Mouse (Mus musculus) CH12.LX (cell line): ENCODE measurements around the gene Bcas3. TPM values are rescaled to one million over a fixed set of nuclear protein-coding genes. Genes with fewer than 3 reads are reported as not detected.

Experiments used
- DNase-seq: peaks from one replicate; pipeline ENCODE4 v3.0.0-alpha.2; 2013; ENCODE audit errors: extremely low read depth
- H3K27ac ChIP-seq: 2 replicates; pipeline ENCODE4 v1.5.1; 2012; ENCODE audit warnings: low read depth, mild to moderate bottlenecking, control low read depth, moderate library complexity; ENCODE audit not compliant: insufficient read depth
- H3K27me3 ChIP-seq: replicated peaks from 2 replicates; pipeline ENCODE3; 2012; ENCODE audit warnings: inconsistent platforms
- H3K36me3 ChIP-seq, 2 experiments: replicated peaks in 1 of 2; 2 replicates each; pipeline versions ENCODE3 to v1.6.1; 2012; ENCODE audit warnings: inconsistent platforms in 1 of 2, low read length in 1 of 2, mild to moderate bottlenecking in 1 of 2, mixed read lengths in 1 of 2, moderate library complexity in 1 of 2; ENCODE audit not compliant: control insufficient read depth in 1 of 2, insufficient read depth in 1 of 2
- H3K4me1 ChIP-seq, 2 experiments: 2 replicates each; pipeline ENCODE4 v1.6.1; 2012; ENCODE audit warnings: inconsistent platforms in 1 of 2, moderate library complexity in 1 of 2; ENCODE audit not compliant: insufficient read depth in 2 of 2, control insufficient read depth in 1 of 2
- H3K4me2 ChIP-seq: 2 replicates; pipeline ENCODE4 v1.6.1; 2012; ENCODE audit warnings: low read depth, mild to moderate bottlenecking, control low read depth; ENCODE audit not compliant: poor library complexity, insufficient read depth, severe bottlenecking
- H3K4me3 ChIP-seq, 3 experiments: fragments of 150-350 bp in 1 of 3; sonication (generic) in 1 of 3; replicated peaks in 1 of 3; 2 replicates each; pipeline versions ENCODE3 to v1.5.1; 2011 to 2012; ENCODE audit warnings: low read depth in 2 of 3, low read length in 2 of 3, mild to moderate bottlenecking in 2 of 3, moderate library complexity in 2 of 3, control low read depth in 1 of 3, improper control_type of control experiment in 1 of 3, inconsistent platforms in 1 of 3, mixed read lengths in 1 of 3; ENCODE audit not compliant: poor library complexity in 1 of 3
- H3K79me2 ChIP-seq: replicated peaks from 2 replicates; pipeline ENCODE4 v1.6.1; 2012; ENCODE audit warnings: mild to moderate bottlenecking, moderate library complexity; ENCODE audit not compliant: control insufficient read depth, poor library complexity, insufficient read depth, severe bottlenecking; ENCODE audit errors: extremely low read depth
- H3K9ac ChIP-seq: 2 replicates; pipeline ENCODE4 v1.6.1; 2012; ENCODE audit warnings: low read depth, mild to moderate bottlenecking, control low read depth, moderate library complexity; ENCODE audit not compliant: insufficient read depth
- H3K9me3 ChIP-seq: replicated peaks from 2 replicates; pipeline ENCODE3; 2012; ENCODE audit warnings: low read length, inconsistent platforms, mixed read lengths
- BHLHE40 ChIP-seq: IDR thresholded peaks from 2 replicates; pipeline ENCODE4 v1.6.1; 2011; ENCODE audit warnings: mild to moderate bottlenecking, low read depth, low read length, improper control_type of control experiment
- CHD1 ChIP-seq: IDR thresholded peaks from 2 replicates; pipeline ENCODE4 v1.6.1; 2012; ENCODE audit warnings: low read depth, low read length, improper control_type of control experiment, inconsistent platforms
- CHD2 ChIP-seq: IDR thresholded peaks from 2 replicates; pipeline ENCODE4 v1.6.1; 2011; ENCODE audit warnings: low read length, improper control_type of control experiment
- CTCF ChIP-seq, 2 experiments: IDR thresholded peaks in 1 of 2; conservative IDR thresholded peaks in 1 of 2; 2 replicates each; pipeline ENCODE4 v1.5.1; 2011 to 2012; ENCODE audit warnings: low read depth in 2 of 2, low read length in 2 of 2, improper control_type of control experiment in 1 of 2, inconsistent platforms in 1 of 2, mild to moderate bottlenecking in 1 of 2, moderate library complexity in 1 of 2
- E2F4 ChIP-seq: IDR thresholded peaks from 2 replicates; pipeline ENCODE4 v1.6.1; 2011; ENCODE audit warnings: low read depth, low read length, improper control_type of control experiment; ENCODE audit not compliant: insufficient replicate concordance
- ELF1 ChIP-seq: IDR thresholded peaks from 2 replicates; pipeline ENCODE4 v1.6.1; 2014; ENCODE audit warnings: low read depth, mild to moderate bottlenecking, inconsistent platforms, low read length, improper control_type of control experiment
- EP300 ChIP-seq: IDR thresholded peaks from 2 replicates; pipeline ENCODE4 v1.6.1; 2011; ENCODE audit warnings: low read length, improper control_type of control experiment
- ETS1 ChIP-seq: conservative IDR thresholded peaks from 2 replicates; pipeline ENCODE4 v1.6.1; 2012; ENCODE audit warnings: low read depth, mild to moderate bottlenecking, inconsistent platforms, low read length, improper control_type of control experiment, moderate library complexity
- GABPA ChIP-seq: IDR thresholded peaks from 2 replicates; pipeline ENCODE4 v1.6.1; 2012; ENCODE audit warnings: low read depth, low read length, improper control_type of control experiment, inconsistent platforms; ENCODE audit not compliant: insufficient replicate concordance
- HCFC1 ChIP-seq: IDR thresholded peaks from 2 replicates; pipeline ENCODE4 v1.6.1; 2012; ENCODE audit warnings: low read depth, mild to moderate bottlenecking, inconsistent platforms, low read length, improper control_type of control experiment
- IRF4 ChIP-seq: IDR thresholded peaks from 2 replicates; pipeline ENCODE4 v1.6.1; 2014; ENCODE audit warnings: low read depth, mild to moderate bottlenecking, inconsistent platforms, low read length, improper control_type of control experiment
- JUN ChIP-seq: IDR thresholded peaks from 2 replicates; pipeline ENCODE4 v1.6.1; 2011; ENCODE audit warnings: low read depth, mild to moderate bottlenecking, low read length, improper control_type of control experiment, moderate library complexity; ENCODE audit not compliant: insufficient read depth
- JUND ChIP-seq: conservative IDR thresholded peaks from 2 replicates; pipeline ENCODE4 v1.6.1; 2011; ENCODE audit warnings: low read depth, low read length, improper control_type of control experiment
- MAX ChIP-seq: IDR thresholded peaks from 2 replicates; pipeline ENCODE4 v1.6.1; 2011; ENCODE audit warnings: low read length, improper control_type of control experiment
- MAZ ChIP-seq: IDR thresholded peaks from 2 replicates; pipeline ENCODE4 v1.6.1; 2012; ENCODE audit warnings: low read depth, mild to moderate bottlenecking, inconsistent platforms, low read length, improper control_type of control experiment, moderate library complexity
- MEF2A ChIP-seq: IDR thresholded peaks from 2 replicates; pipeline ENCODE4 v1.6.1; 2014; ENCODE audit warnings: low read depth, mild to moderate bottlenecking, inconsistent platforms, low read length, improper control_type of control experiment, borderline replicate concordance
- MXI1 ChIP-seq: IDR thresholded peaks from 2 replicates; pipeline ENCODE4 v1.6.1; 2011; ENCODE audit warnings: mild to moderate bottlenecking, low read depth, low read length, improper control_type of control experiment
- NELFE ChIP-seq: IDR thresholded peaks from 2 replicates; pipeline ENCODE4 v1.6.1; 2011; ENCODE audit warnings: low read depth, low read length, improper control_type of control experiment
- PAX5 ChIP-seq: IDR thresholded peaks from 2 replicates; pipeline ENCODE4 v1.6.1; 2012; ENCODE audit warnings: low read length, inconsistent platforms, mixed read lengths
- POLR2A ChIP-seq: IDR thresholded peaks from 2 replicates; pipeline ENCODE4 v1.6.1; 2011; ENCODE audit warnings: low read depth, mild to moderate bottlenecking, improper control_type of control experiment, low read length
- RAD21 ChIP-seq: IDR thresholded peaks from 2 replicates; pipeline ENCODE4 v1.6.1; 2011; ENCODE audit warnings: low read depth, mild to moderate bottlenecking, low read length, improper control_type of control experiment, moderate library complexity
- TCF12 ChIP-seq: IDR thresholded peaks from 2 replicates; pipeline ENCODE4 v1.6.1; 2014; ENCODE audit warnings: low read depth, mild to moderate bottlenecking, inconsistent platforms, low read length, improper control_type of control experiment
- UBTF ChIP-seq: IDR thresholded peaks from 2 replicates; pipeline ENCODE4 v1.6.1; 2012; ENCODE audit warnings: low read depth, mild to moderate bottlenecking, inconsistent platforms, low read length, improper control_type of control experiment, moderate library complexity
- USF1 ChIP-seq: IDR thresholded peaks from 2 replicates; pipeline ENCODE4 v1.6.1; 2014; ENCODE audit warnings: low read depth, mild to moderate bottlenecking, inconsistent platforms, low read length, improper control_type of control experiment
- ZC3H11A ChIP-seq: IDR thresholded peaks from 2 replicates; pipeline ENCODE4 v1.6.1; 2012; ENCODE audit warnings: low read depth, mild to moderate bottlenecking, inconsistent platforms, low read length, improper control_type of control experiment
- ZKSCAN1 ChIP-seq: IDR thresholded peaks from 2 replicates; pipeline ENCODE4 v1.6.1; 2012; ENCODE audit warnings: low read depth, inconsistent platforms, low read length, improper control_type of control experiment, borderline replicate concordance
- ZMIZ1 ChIP-seq: IDR thresholded peaks from 2 replicates; pipeline ENCODE4 v1.6.1; 2012; ENCODE audit warnings: low read depth, mild to moderate bottlenecking, inconsistent platforms, low read length, improper control_type of control experiment
- ZNF384 ChIP-seq: IDR thresholded peaks from 2 replicates; pipeline ENCODE4 v1.6.1; 2012; ENCODE audit warnings: low read depth, low read length, improper control_type of control experiment, inconsistent platforms
- dilution Hi-C: fragments of 300-500 bp; cut with MboI; formaldehyde crosslinking; loops from 2 replicates; pipeline ENCODE4 v1.14.3; 2020; ENCODE audit warnings: low sequenced_read_pairs; ENCODE audit not compliant: extremely low pct_unique_long_range_greater_than_20kb, extremely low pct_ligation_motif_present
- in situ Hi-C: fragments of 300-500 bp; cut with MboI; formaldehyde crosslinking; loops from 3 replicates; pipeline ENCODE4 v1.14.3; 2019; ENCODE audit warnings: low sequenced_read_pairs, low pct_ligation_motif_present, low pct_unique_long_range_greater_than_20kb, mixed read lengths
- polyA plus RNA-seq: library from polyadenylated mRNA; unstranded; fragments of >175 nt; gene quantifications from 2 replicates; pipeline ENCODE4 v1.2.1, GENCODE M21; 2012; ENCODE audit warnings: low read depth; ENCODE audit not compliant: insufficient read length
- total RNA-seq, 2 experiments: library from RNA; depleted of rRNA; stranded (reverse); fragments of 300-350 nt in 1 of 2; fragments of >200 nt in 1 of 2; gene quantifications; 2 replicates each; pipeline ENCODE4 v1.2.3; 2012 to 2014

Gene Bcas3
- total and polyA plus RNA-seq, 3 experiments: 8.2 to 21.3 (median 9.7) TPM

DNA sequence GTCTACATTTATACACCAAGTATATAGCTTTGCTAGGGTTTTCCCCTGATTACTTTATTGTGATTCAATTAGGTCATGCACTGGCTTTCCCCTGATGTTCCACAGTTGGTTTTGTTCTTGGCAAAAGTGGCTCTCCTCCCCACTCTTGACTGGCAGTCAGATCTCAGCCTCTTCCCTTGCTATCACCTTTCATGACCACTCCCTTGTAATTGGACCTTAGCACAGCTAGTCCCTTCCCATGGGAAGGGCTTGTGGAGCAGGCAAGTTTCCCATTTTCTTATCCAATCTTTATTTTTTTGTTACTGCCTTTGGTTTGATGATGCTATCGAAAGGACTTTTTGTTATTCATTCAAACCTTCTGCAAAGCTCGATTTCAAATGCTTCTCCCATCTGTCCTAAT lies 202.8 kb downstream of the Bcas3 start:
- TF ChIP-seq ZKSCAN1: no peak
- TF ChIP-seq UBTF: no peak
- TF ChIP-seq TCF12: no peak
- no peak for TF ChIP-seq EP300
- TF ChIP-seq ZMIZ1: no peak
- TF ChIP-seq POLR2A: no peak
- TF ChIP-seq, all 38 proteins: peak for 0
- Histone ChIP-seq H3K36me3 (peaks cover 3 to 8% of the 10 kb centered on the region in 2 experiments), H3K4me1 (peaks cover 0 to 13% of the 10 kb centered on the region in 2 experiments; a peak in 2 of 4 replicates), H3K4me2 (no peak overlapping the region), H3K9ac (no peak overlapping the region), H3K4me3 (no peak overlapping the region), H3K9me3 (no peaks in the 10 kb centered on the region), H3K27me3 (no peaks in the 10 kb centered on the region), H3K27ac (no peak overlapping the region), H3K79me2 (no peaks in the 10 kb centered on the region)
- no peak for DNase-seq
- in situ Hi-C loops (no loop called here), dilution Hi-C loops (no loop called here)

DNA sequence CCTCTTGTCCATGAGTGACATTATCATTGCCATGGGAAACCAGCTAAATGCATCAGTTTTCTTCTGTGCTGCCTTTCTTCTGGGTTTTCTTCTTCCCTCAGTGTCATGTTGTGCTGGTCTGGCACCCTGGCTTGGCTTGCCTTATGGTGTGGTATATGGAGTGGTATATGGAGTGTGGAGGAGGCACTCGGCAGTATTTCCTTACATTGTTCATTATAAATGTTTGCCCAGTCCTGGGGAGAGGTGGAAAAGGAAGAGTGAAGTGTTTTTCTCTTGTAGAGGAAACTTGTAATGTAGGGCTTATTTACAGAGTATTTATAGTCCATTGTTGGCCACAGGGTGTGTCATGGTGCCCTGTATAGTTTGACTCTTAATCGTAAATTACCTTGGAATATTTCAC lies 212.1 kb downstream of the Bcas3 start:
- dilution Hi-C loops (no loop called here), in situ Hi-C loops (no loop called here)
- H3K4me1 ChIP-seq: peaks cover 0 to 7% of the 10 kb centered on the region in 2 experiments; a peak in 2 of 4 replicates

DNA sequence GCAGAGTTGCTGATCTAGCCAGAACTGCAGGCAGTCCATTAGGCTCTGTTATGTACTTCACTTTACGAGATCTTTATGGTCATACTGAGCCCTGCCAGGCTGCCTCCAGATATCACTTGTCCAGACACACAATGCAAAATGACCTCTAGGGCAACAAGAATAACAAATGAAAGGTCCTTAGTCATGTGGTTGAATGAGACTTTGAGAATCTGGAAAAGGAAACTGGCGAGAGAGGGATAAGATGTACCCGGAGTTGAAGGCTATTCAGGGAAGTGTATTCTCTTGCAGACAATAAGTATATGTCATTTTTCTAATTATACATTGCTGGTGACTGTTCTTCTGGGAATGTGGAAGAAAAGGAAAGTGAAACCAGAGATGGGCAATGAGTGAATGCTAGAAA lies 218.1 kb downstream of the Bcas3 start:
- Histone ChIP-seq H3K27me3 (no peaks in the 10 kb centered on the region), H3K4me3 (no peak overlapping the region), H3K36me3 (no peaks in the 10 kb centered on the region), H3K27ac (no peak overlapping the region), H3K9me3 (no peaks in the 10 kb centered on the region), H3K9ac (no peak overlapping the region), H3K79me2 (no peaks in the 10 kb centered on the region), H3K4me2 (no peak overlapping the region), H3K4me1 (peaks cover 0 to 16% of the 10 kb centered on the region in 2 experiments; a peak in 3 of 4 replicates)
- in situ Hi-C loops: no loop called here
- no peak for DNase-seq
- dilution Hi-C loops: no loop called here
- TF ChIP-seq TCF12 (no peak), CTCF (conservative IDR thresholded peaks at IDR 0.05 in 1 of 2, IDR thresholded peaks at IDR 0.05 in 1 of 2; ENCODE audit: low read depth in 2 of 2, low read length in 2 of 2) (no peak), NELFE (no peak), MXI1 (no peak), E2F4 (no peak), BHLHE40 (no peak), ZC3H11A (no peak), ELF1 (no peak), PAX5 (no peak), USF1 (no peak), JUN (no peak), RAD21 (no peak), GABPA (no peak), MEF2A (no peak), CHD2 (no peak), POLR2A (no peak), MAX (no peak), ETS1 (no peak), MAZ (no peak)

More for the DNA sequence above, 212.1 kb downstream of the Bcas3 start:
- Histone ChIP-seq H3K27ac (no peak overlapping the region), H3K27me3 (no peaks in the 10 kb centered on the region), H3K9me3 (no peaks in the 10 kb centered on the region), H3K4me3 (no peak overlapping the region), H3K36me3 (peaks cover 0 to 7% of the 10 kb centered on the region in 2 experiments), H3K4me2 (no peak overlapping the region), H3K79me2 (no peaks in the 10 kb centered on the region), H3K9ac (no peak overlapping the region)
- no peak for DNase-seq
- TF ChIP-seq MEF2A (no peak), TCF12 (no peak), PAX5 (no peak), IRF4 (no peak), CHD1 (no peak), GABPA (no peak), ZNF384 (no peak), ZC3H11A (no peak), HCFC1 (no peak), JUND (no peak), POLR2A (no peak), MAZ (no peak)
- TF ChIP-seq, all 38 proteins: peak for 0
